Mouse (Mus musculus) heart, embryonic 14.5 days (tissue): ENCODE measurements around the gene Zfp937. TPM values are rescaled to one million over a fixed set of nuclear protein-coding genes. Genes with fewer than 3 reads are reported as not detected.
"Not testable (repeated sequence)": the region's sequence is repeated elsewhere in the genome, so short reads cannot be mapped to it uniquely, and the experiment has no call there.

ENCODE experiments used
- ATAC-seq: fragments of 200-750 bp; cut with Nextera tagmentation; 2 replicates; pipeline ENCODE4 v1.8.0; 2017; ENCODE audit warnings: low read depth, moderate TSS enrichment; ENCODE audit not compliant: insufficient number of reproducible peaks, insufficient read depth, low FRiP score
- H3K27ac ChIP-seq, 2 experiments: fragments of 200-500 bp in 1 of 2; fragments of 300-500 bp in 1 of 2; sonication (generic) in 1 of 2; replicated peaks in 1 of 2; 2 replicates each; pipeline ENCODE4 v1.5.1; 2012 to 2014; ENCODE audit warnings: low read depth in 2 of 2, low read length in 2 of 2, control low read depth in 1 of 2, mild to moderate bottlenecking in 1 of 2, mixed read lengths in 1 of 2; ENCODE audit not compliant: control insufficient read depth in 1 of 2, insufficient read depth in 1 of 2
- H3K27me3 ChIP-seq: fragments of 300-500 bp; sonication (generic); 2 replicates; pipeline ENCODE4 v1.6.1; 2014; ENCODE audit warnings: mild to moderate bottlenecking, low read length, control low read depth; ENCODE audit not compliant: control insufficient read depth, insufficient read depth
- H3K36me3 ChIP-seq: fragments of 300-500 bp; sonication (generic); 2 replicates; pipeline ENCODE4 v1.6.1; 2014; ENCODE audit warnings: mild to moderate bottlenecking, control low read depth, low read length, mixed read lengths; ENCODE audit not compliant: control insufficient read depth, insufficient read depth
- H3K4me1 ChIP-seq, 2 experiments: fragments of 200-500 bp in 1 of 2; fragments of 300-500 bp in 1 of 2; sonication (generic) in 1 of 2; 2 replicates each; pipeline ENCODE4 v1.6.1; 2012 to 2014; ENCODE audit warnings: low read length in 2 of 2, control low read depth in 1 of 2, mixed read lengths in 1 of 2; ENCODE audit not compliant: control insufficient read depth in 2 of 2, insufficient read depth in 2 of 2
- H3K4me2 ChIP-seq: fragments of 300-500 bp; sonication (generic); 2 replicates; pipeline ENCODE4 v1.6.1; 2014; ENCODE audit warnings: mild to moderate bottlenecking, low read length
- H3K4me3 ChIP-seq, 2 experiments: fragments of 200-500 bp in 1 of 2; fragments of 300-500 bp in 1 of 2; sonication (generic) in 1 of 2; 2 replicates each; pipeline ENCODE4 v1.5.1; 2012 to 2014; ENCODE audit warnings: low read length in 2 of 2, mild to moderate bottlenecking in 2 of 2, control low read depth in 1 of 2, low read depth in 1 of 2, moderate library complexity in 1 of 2; ENCODE audit not compliant: control insufficient read depth in 1 of 2, insufficient read depth in 1 of 2
- H3K9ac ChIP-seq: fragments of 300-500 bp; sonication (generic); 2 replicates; pipeline ENCODE4 v1.6.1; 2014; ENCODE audit warnings: mild to moderate bottlenecking, low read length
- H3K9me3 ChIP-seq: fragments of 300-500 bp; sonication (generic); 2 replicates; pipeline ENCODE4 v1.6.1; 2016; ENCODE audit warnings: low read length, control low read depth; ENCODE audit not compliant: control insufficient read depth
- WGBS: fragments of 180-500 bp; shearing (Covaris S2); extraction: QIAGEN DNeasy Blood & Tissue Kit; methylation state at CpG from one replicate; pipeline ENCODE4 v1.1.7; 2014; 5-methylcytosine and 5-hydroxymethylcytosine counted together
- polyA plus RNA-seq: library from polyadenylated mRNA; unstranded; fragments of >200 nt; fragmentation: Nextera tagmentation; extraction: Ambion mirVana; gene quantifications from 2 replicates; pipeline ENCODE4 v1.2.1, GENCODE M21; 2014

The Zfp937 gene
- polyA plus RNA-seq, result 3.7 and 3.9 TPM in 2 replicates

GRCm38 (mm10) chr2:150217600-150218362 is at the start of gene Zfp937:
Gene Zfp937, plus strand, starts transcription at chr2:150218073.
- not testable (repeated sequence) for H3K36me3 ChIP-seq, H3K4me1 ChIP-seq, H3K9me3 ChIP-seq, H3K27me3 ChIP-seq
- ATAC-seq, result peak; percentile 99
- under 1% methylated on average over 15 of the region's 15 CpGs for WGBS
- peak within 1 kb of the TSS; percentile 48 for H3K9ac ChIP-seq
- H3K27ac ChIP-seq, result peak within 1 kb of the TSS; percentile 53 to 54; a peak in 2 of 4 replicates
- peak within 1 kb of the TSS; percentile 56 for H3K4me2 ChIP-seq
- peak within 1 kb of the TSS; percentile 42 to 62 for H3K4me3 ChIP-seq

- no peaks in the 10 kb centered on the region for H3K27me3 ChIP-seq
- H3K4me2 ChIP-seq, result no peak overlapping the region
- ATAC-seq, result no peak
- H3K4me1 ChIP-seq, result no peaks in the 10 kb centered on the region
- H3K27ac ChIP-seq, result no peak overlapping the region
- H3K9me3 ChIP-seq, result peaks cover 21% of the 10 kb centered on the region
- no peak overlapping the region for H3K9ac ChIP-seq
- no peaks in the 10 kb centered on the region for H3K36me3 ChIP-seq
- no peak overlapping the region for H3K4me3 ChIP-seq
Measured at GRCm38 (mm10) chr2:150173833-150174232, 44.0 kb upstream of the Zfp937 start.

- H3K4me2 ChIP-seq, H3K9ac ChIP-seq, H3K4me3 ChIP-seq, H3K27me3 ChIP-seq, H3K4me1 ChIP-seq, H3K36me3 ChIP-seq, ATAC-seq, H3K27ac ChIP-seq: not testable (repeated sequence)
- WGBS, result 62% methylated on average over 4 of the region's 4 CpGs
- peaks cover 22% of the 10 kb centered on the region for H3K9me3 ChIP-seq
Measured at GRCm38 (mm10) chr2:150179579-150179978, 38.3 kb upstream of the Zfp937 start, which contains the start of gene Gm10770. Gene Gm10770, minus strand, starts transcription at chr2:150179679.

- not testable (repeated sequence) for H3K4me1 ChIP-seq, H3K27ac ChIP-seq, ATAC-seq, H3K4me2 ChIP-seq, H3K27me3 ChIP-seq, H3K4me3 ChIP-seq, H3K9ac ChIP-seq, H3K36me3 ChIP-seq
- peaks cover 19% of the 10 kb centered on the region for H3K9me3 ChIP-seq
Measured at GRCm38 (mm10) chr2:150181046-150181445, 36.8 kb upstream of the Zfp937 start.

- ATAC-seq, result not testable (repeated sequence)
Measured at GRCm38 (mm10) chr2:150181570-150181999, 36.3 kb upstream of the Zfp937 start, which contains the start of gene Gm14139. Gene Gm14139, plus strand, starts transcription at chr2:150181755.

GRCm38 (mm10) chr2:150218363-150218725 is 471 bp downstream of the Zfp937 start:
- 14% methylated on average over 2 of the region's 4 CpGs for WGBS
- peak overlapping the region; percentile 56 for H3K4me2 ChIP-seq
- peak overlapping the region; percentile 53 to 54; a peak in 1 of 4 replicates for H3K27ac ChIP-seq
- H3K9me3 ChIP-seq, H3K27me3 ChIP-seq, H3K36me3 ChIP-seq, ATAC-seq, H3K4me1 ChIP-seq: not testable (repeated sequence)
- peak overlapping the region; percentile 42 to 62 for H3K4me3 ChIP-seq
- peak overlapping the region; percentile 48; the same call in 1 of the 2 replicates for H3K9ac ChIP-seq

More at GRCm38 (mm10) chr2:150181570-150181999, 36.3 kb upstream of the Zfp937 start, which contains the start of gene Gm14139:
- not testable (repeated sequence) for H3K27me3 ChIP-seq, H3K4me3 ChIP-seq, H3K4me2 ChIP-seq, H3K27ac ChIP-seq, H3K36me3 ChIP-seq, H3K9ac ChIP-seq, H3K4me1 ChIP-seq
- WGBS, result 65% methylated on average over 7 of the region's 7 CpGs
- H3K9me3 ChIP-seq, result peaks cover 19% of the 10 kb centered on the region

- not testable (repeated sequence) for H3K36me3 ChIP-seq, H3K27ac ChIP-seq, H3K4me2 ChIP-seq, H3K4me1 ChIP-seq, H3K9ac ChIP-seq, H3K27me3 ChIP-seq, ATAC-seq, H3K4me3 ChIP-seq, H3K9me3 ChIP-seq
Measured at GRCm38 (mm10) chr2:150223263-150223662, 5.4 kb downstream of the Zfp937 start.
